Mouse (Mus musculus): ENCODE data around the gene Tenm4. TPM values are rescaled to one million over a fixed set of nuclear protein-coding genes. Genes with fewer than 3 reads are reported as not detected.

Tenm4 gene
- polyA plus RNA-seq, 1 experiment from 2014 or later = 47.1 TPM

DNA sequence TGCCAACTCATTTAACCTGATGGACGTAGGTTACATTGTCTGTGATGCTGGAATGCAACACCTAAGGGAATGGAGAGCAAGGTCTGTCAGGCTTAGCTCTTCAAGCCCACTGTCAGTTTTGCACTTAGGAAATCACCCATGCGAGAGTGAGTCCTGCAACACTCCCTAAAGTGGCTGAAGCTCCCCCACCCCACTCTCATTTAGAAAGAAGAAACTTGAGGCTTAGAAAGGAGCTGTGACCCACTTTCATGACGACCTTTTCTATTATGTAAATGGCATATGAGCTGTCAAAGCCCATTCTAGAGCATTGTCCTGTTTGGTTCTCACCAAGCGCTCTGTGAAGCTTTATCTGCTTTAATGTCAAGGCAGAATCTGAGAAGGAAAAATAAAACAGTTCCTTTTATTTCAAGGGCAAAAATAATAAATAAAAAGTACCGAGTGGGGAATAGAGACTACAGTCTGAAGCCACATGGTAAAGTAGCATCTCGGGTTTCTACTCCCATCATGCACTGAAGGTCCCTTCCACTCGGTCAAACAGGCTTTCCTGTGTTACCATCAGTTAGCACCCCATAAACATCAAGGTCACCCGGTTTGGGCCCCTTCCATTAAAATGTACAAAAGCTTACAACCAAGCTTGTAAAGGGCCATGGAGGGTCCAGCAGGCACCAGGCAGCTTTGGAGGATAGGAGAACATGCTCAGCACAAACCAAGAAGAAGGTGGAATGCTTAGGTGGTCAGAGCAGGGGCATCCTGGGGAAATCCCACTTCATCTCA lies 621.6 kb downstream of the Tenm4 start:
- H3K9ac ChIP-seq (replicated peaks) = no peak overlapping the region
- 68% methylated on average over 8 of the region's 8 CpGs for WGBS
- no peak for ATAC-seq
- no peak overlapping the region for H3K27ac ChIP-seq
- no peak overlapping the region for H3K4me3 ChIP-seq (replicated peaks)
- peaks cover 9% of the 10 kb centered on the region; the same call in 1 of the 2 replicates for H3K36me3 ChIP-seq
- H3K9me3 ChIP-seq = no peaks in the 10 kb centered on the region
- no peak overlapping the region for H3K4me2 ChIP-seq (replicated peaks)
- peaks cover 24% of the 10 kb centered on the region for H3K4me1 ChIP-seq (replicated peaks)
- H3K27me3 ChIP-seq = no peaks in the 10 kb centered on the region

DNA sequence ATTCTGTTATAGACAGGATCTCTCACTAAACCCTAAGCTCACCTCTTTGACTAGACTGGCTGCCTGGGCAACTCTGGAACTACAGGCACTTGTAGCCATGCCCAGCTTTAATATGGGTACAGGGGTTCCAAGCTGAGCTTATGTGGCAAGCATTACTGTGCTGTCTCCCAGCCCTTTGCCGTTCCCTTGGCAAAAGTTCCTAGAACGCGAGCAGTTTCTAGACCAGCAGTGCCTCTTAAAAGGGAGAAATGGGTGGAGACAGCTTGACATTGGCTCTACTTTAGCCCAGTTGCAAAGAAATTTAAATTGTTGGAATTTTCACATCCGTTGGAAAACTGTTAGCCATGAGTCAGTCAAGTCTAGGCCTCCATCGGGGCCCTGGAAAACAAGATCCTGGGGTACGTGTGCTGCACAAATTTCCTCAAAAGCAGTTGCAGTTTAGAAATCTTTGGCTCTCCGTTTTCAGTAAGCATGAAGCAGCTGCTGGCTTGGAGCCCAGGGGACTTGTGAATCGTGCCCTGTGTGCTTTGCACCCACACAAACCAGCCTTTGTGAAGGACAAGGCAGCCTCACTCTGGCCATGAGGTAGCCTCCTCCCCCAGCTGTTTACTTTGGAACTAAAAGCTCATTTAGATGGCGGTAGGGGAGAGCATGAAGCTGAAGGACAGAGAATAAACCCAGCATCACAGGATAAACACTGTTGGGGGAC lies 625.1 kb downstream of the Tenm4 start:
- no peak overlapping the region for H3K9ac ChIP-seq (replicated peaks)
- peaks cover 5% of the 10 kb centered on the region; the same call in 1 of the 2 replicates for H3K27me3 ChIP-seq
- ATAC-seq = peak; percentile 78
- peaks cover 37% of the 10 kb centered on the region for H3K4me1 ChIP-seq (replicated peaks)
- 34% methylated on average over 9 of the region's 9 CpGs for WGBS
- H3K27ac ChIP-seq = peak overlapping the region; percentile 87
- H3K4me3 ChIP-seq (replicated peaks) = no peak overlapping the region
- peak overlapping the region; percentile 35; the same call in 1 of the 2 replicates for H3K4me2 ChIP-seq (replicated peaks)
- H3K9me3 ChIP-seq = no peaks in the 10 kb centered on the region
- H3K36me3 ChIP-seq = no peaks in the 10 kb centered on the region

DNA sequence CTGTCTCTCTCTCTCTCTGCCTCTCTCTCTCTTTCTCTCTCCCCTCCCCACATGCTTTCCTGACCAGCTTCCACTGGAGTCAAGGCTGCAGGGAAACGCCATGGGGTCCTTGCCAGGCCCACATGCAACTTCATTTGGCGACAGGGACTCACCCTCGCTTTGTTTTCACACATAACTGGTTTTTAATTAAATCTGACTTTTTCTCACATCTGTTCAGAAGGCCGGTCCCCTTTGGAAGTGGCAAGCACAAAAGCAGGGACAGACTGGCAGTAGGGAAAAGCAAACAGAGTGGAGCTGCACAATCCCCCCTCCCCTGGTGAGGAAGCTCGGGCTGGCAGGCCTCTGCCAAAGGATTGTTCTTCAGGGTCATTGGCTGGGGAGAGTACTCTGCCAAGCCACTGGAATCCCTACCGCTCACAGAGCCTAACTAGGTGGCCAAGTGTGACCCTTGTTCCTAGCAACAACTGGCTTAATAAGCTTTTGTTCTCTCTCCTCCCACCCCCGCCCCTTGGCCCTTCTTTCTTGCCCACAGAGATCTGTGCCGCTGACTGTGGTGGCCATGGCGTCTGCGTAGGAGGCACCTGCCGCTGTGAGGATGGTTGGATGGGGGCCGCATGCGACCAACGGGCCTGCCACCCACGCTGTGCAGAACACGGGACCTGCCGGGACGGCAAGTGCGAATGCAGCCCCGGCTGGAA lies 625.9 kb downstream of the Tenm4 start:
- peak overlapping the region; percentile 35 for H3K4me2 ChIP-seq (replicated peaks)
- H3K27ac ChIP-seq = peak overlapping the region; percentile 87
- H3K36me3 ChIP-seq = no peaks in the 10 kb centered on the region
- peak; percentile 91 for ATAC-seq
- H3K9me3 ChIP-seq = no peaks in the 10 kb centered on the region
- no peak overlapping the region for H3K4me3 ChIP-seq (replicated peaks)
- WGBS = 23% methylated on average over 20 of the region's 20 CpGs
- H3K27me3 ChIP-seq = peaks cover 5% of the 10 kb centered on the region; the same call in 1 of the 2 replicates
- H3K9ac ChIP-seq (replicated peaks) = peak overlapping the region; percentile 21; the same call in 1 of the 2 replicates
- peaks cover 37% of the 10 kb centered on the region for H3K4me1 ChIP-seq (replicated peaks)

DNA sequence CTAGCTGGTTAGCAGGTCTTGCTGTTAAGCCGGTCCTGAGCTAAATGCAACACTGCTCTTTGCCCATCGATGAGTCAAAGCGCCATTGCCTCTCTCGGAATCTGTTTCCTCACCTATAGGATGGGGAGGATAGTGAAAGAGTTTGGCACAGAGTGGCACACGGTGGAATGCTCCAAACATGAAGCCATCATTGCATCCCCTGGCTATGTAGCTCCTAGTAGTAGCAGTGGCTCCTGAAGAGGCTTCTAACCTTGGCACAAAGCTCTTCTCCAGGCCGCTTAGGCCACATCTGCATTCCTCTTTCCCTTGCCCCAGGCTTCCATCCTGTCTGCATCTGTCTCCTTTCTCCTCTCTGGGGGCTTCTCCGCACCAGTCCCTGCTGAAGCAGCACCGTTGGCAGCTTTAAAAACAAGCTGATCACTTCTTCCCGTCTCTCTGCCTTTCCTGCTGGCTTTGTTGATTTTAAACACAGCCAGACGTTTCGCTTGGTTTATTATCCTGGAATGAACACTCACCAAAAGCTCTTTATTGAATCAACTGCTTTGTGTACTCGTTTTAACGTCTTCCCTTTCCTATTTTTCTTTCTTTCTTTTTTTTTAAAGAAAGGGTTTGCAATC lies 626.8 kb downstream of the Tenm4 start:
- Histone ChIP-seq H3K9ac (replicated peaks) (peak overlapping the region; percentile 21; the same call in 1 of the 2 replicates), H3K27ac (peak overlapping the region; percentile 87), H3K4me2 (replicated peaks) (peak overlapping the region; percentile 35; the same call in 1 of the 2 replicates), H3K36me3 (no peaks in the 10 kb centered on the region), H3K4me3 (replicated peaks) (no peak overlapping the region), H3K4me1 (replicated peaks) (peaks cover 37% of the 10 kb centered on the region), H3K9me3 (no peaks in the 10 kb centered on the region), H3K27me3 (peaks cover 5% of the 10 kb centered on the region; the same call in 1 of the 2 replicates)
- no peak for ATAC-seq
- 38% methylated on average over 13 of the region's 13 CpGs for WGBS

DNA sequence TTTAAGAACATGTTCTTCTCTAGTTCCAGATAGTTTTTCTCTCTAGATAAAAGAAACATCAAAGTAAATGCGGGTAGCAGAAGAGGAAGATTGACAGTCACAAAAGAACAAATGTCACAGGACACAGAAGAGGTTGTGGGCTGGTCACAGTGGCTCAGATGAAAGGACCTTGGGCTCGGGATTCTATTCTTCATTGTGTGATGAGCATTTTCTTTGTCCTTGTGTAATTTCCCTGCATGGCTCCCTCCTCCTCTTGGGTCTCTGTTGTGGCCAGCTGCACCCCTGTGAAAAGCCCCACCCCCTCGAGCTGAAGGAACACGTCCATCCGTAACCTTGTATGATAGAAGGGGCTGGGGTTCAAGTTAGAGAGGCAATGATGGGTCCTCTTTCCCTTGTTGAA lies 628.8 kb downstream of the Tenm4 start:
- Histone ChIP-seq H3K27me3 (peaks cover 5% of the 10 kb centered on the region; the same call in 1 of the 2 replicates), H3K9ac (replicated peaks) (no peak overlapping the region), H3K27ac (no peak overlapping the region)

DNA sequence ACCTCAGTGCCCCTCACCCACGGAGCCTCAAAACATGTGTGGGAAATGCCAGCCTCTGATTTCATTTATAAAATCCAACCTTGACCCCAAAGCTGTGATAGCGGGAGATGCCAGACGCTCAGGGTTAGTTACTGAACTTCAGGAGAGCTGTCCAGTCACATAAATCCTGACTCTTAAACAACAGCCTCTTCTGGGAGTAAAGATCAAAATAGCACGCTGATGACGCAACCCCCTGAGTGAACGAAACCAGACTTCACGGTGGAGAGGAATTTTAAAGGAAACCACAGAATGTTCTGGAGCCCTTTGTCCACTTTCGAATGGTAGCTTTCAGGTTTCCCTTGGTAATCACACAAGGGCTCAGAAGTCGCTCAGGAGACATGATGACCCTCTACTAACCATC lies 630.3 kb downstream of the Tenm4 start:
- no peak overlapping the region for H3K4me3 ChIP-seq (replicated peaks)
- H3K27ac ChIP-seq = no peak overlapping the region
- peaks cover 5% of the 10 kb centered on the region; the same call in 1 of the 2 replicates for H3K27me3 ChIP-seq
- no peaks in the 10 kb centered on the region for H3K9me3 ChIP-seq
- WGBS = 86% methylated on average over 9 of the region's 9 CpGs
- H3K4me2 ChIP-seq (replicated peaks) = no peak overlapping the region
- H3K36me3 ChIP-seq = peaks cover 7% of the 10 kb centered on the region
- ATAC-seq = no peak
- H3K9ac ChIP-seq (replicated peaks) = no peak overlapping the region
- H3K4me1 ChIP-seq (replicated peaks) = peaks cover 26% of the 10 kb centered on the region

More for the DNA sequence above, 628.8 kb downstream of the Tenm4 start:
- 24% methylated on average over 5 of the region's 5 CpGs for WGBS
- H3K4me2 ChIP-seq (replicated peaks) = no peak overlapping the region
- peaks cover 3% of the 10 kb centered on the region for H3K36me3 ChIP-seq
- ATAC-seq = no peak
- H3K4me1 ChIP-seq (replicated peaks) = peaks cover 37% of the 10 kb centered on the region
- no peak overlapping the region for H3K4me3 ChIP-seq (replicated peaks)
- no peaks in the 10 kb centered on the region for H3K9me3 ChIP-seq

DNA sequence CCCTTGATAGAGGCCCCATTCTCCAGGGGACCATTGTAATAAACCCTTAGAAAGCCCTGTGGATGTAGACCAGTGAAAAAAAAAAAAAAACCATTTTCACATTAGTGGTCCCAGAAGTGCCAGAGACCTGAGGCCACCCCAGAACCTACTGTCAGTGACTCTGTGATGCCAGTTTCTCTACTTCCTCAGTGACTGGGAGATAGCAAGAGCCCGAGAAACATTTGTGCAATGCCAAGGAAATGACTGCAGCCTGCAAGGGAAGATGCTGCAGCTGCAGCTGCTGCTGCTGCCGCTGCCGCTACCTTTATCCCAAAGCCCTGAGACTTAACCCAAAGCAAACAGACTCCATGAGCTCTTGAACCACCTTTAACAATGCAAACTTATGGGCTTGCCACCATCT lies 631.2 kb downstream of the Tenm4 start:
- Histone ChIP-seq H3K9ac (replicated peaks) (no peak overlapping the region), H3K9me3 (no peaks in the 10 kb centered on the region), H3K4me1 (replicated peaks) (peaks cover 25% of the 10 kb centered on the region), H3K36me3 (peaks cover 7% of the 10 kb centered on the region), H3K27me3 (peaks cover 5% of the 10 kb centered on the region; the same call in 1 of the 2 replicates), H3K27ac (no peak overlapping the region), H3K4me2 (replicated peaks) (no peak overlapping the region), H3K4me3 (replicated peaks) (no peak overlapping the region)
- WGBS = 80% methylated on average over 3 of the region's 3 CpGs
- ATAC-seq = no peak

DNA sequence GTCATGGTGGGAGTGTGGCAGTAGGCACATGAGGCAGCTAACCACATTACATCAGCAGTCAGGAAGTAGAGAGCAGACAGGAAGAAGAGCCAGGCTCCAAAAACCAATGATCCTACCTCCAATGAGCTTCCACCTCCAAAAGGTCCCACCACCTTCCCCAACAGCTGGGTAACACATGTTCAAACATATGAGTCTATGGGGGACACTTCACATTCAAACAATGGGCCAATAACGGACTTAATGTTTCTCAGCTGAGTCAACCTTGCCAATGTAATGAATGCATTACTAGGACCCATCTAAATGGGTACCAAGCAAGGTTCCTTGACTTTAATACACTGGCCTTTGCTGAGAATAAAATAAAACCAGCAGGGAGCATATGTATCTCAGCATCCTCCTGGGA lies 635.5 kb downstream of the Tenm4 start:
- 69% methylated on average over 1 of the region's 1 CpGs for WGBS
- no peak overlapping the region for H3K4me3 ChIP-seq (replicated peaks)
- no peak for ATAC-seq
- no peaks in the 10 kb centered on the region for H3K9me3 ChIP-seq
- no peak overlapping the region for H3K4me2 ChIP-seq (replicated peaks)
- H3K9ac ChIP-seq (replicated peaks) = no peak overlapping the region
- peaks cover 22% of the 10 kb centered on the region for H3K4me1 ChIP-seq (replicated peaks)
- peaks cover 7% of the 10 kb centered on the region for H3K36me3 ChIP-seq
- no peaks in the 10 kb centered on the region for H3K27me3 ChIP-seq
- no peak overlapping the region for H3K27ac ChIP-seq

DNA sequence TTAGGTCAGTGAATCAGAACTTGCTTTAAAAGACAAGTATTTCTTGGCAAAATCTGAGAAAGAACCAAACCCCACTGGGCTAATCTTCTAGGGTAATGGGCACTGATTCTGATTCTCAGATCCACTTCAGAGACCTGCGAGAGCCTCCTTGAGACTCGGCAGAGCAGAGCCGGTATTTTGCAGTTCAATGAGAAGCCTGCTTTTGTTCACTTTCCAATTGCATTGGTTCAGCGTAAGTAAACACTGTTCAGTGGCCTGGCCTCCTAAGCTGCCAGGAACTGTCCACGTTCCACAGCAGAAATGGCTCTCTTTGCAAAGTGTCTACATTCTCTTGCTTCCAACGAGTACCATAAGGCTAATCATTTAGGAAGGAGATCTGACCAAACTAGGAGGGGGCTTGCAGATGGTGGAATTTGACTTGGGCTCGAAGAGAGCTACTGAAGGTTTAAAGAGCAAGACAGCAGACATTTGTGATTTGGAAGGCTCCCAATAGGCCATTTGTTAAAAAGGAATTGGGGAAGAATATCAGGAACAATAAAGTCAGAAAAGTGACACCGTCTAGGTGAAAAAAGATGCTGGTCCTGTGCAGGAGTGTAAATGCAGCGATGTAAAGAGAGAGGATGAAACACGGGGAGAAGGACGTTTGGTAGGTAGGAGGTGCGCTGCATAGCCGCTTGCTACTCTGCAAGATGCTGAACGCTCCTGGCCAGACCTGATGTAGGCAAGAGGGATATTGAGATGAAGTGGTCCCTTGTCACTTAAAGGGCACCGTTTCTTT lies 636.4 kb downstream of the Tenm4 start:
- peaks cover 7% of the 10 kb centered on the region for H3K36me3 ChIP-seq
- peak overlapping the region; percentile 59 for H3K27ac ChIP-seq
- H3K4me1 ChIP-seq (replicated peaks) = peaks cover 22% of the 10 kb centered on the region
- no peaks in the 10 kb centered on the region for H3K27me3 ChIP-seq
- no peaks in the 10 kb centered on the region for H3K9me3 ChIP-seq
- 26% methylated on average over 15 of the region's 15 CpGs for WGBS
- peak; percentile 73 for ATAC-seq
- no peak overlapping the region for H3K9ac ChIP-seq (replicated peaks)
- H3K4me3 ChIP-seq (replicated peaks) = no peak overlapping the region
- no peak overlapping the region for H3K4me2 ChIP-seq (replicated peaks)

DNA sequence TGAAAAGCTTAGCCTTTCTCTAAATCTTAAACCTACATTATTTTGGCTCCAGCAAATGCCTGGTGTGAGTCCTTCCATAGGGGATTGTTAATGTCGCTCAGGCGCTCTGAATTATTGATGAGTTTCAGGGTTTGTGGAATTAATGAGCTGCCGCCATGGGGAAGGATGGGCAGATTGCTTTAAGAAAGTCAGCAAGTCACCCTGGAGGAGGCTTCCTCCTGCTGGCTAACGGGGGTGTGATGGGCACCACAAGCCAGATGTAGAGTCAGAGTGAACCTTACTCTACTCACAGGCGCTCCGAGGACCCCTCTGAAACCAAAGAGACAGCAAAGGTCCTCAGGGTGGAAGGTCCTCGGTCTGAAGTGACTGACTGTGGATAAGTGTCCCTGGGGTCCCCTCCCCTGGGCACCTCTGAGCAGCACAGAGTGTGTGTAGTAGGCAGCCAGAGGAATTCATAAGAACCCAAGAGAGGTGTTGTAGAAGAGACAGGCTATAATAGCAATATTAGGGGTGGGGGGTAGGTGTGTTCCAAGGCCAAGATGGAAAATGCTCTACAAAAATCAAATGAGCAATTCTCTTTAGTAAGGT lies 637.1 kb downstream of the Tenm4 start:
- Histone ChIP-seq H3K9me3 (no peaks in the 10 kb centered on the region), H3K4me3 (replicated peaks) (no peak overlapping the region), H3K27ac (peak overlapping the region; percentile 59), H3K4me1 (replicated peaks) (peaks cover 25% of the 10 kb centered on the region), H3K4me2 (replicated peaks) (no peak overlapping the region), H3K9ac (replicated peaks) (no peak overlapping the region), H3K36me3 (peaks cover 7% of the 10 kb centered on the region), H3K27me3 (no peaks in the 10 kb centered on the region)
- peak; percentile 72 for ATAC-seq
- 38% methylated on average over 7 of the region's 7 CpGs for WGBS

DNA sequence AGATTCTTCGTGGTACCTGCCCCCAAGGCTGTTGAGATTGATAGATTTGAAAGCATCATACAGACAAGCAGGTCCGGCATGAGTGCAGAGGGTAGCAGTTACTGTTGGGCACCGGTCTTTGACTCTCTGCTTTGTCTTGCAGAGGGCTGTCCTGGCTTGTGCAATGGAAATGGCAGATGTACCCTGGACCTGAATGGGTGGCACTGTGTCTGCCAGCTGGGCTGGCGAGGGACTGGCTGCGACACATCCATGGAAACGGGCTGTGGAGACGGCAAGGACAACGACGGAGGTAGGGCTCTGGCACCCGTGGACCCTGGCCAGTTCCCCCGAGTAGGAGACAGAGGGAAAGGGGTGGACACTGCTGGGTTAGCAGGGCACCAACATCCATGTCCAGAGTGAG lies 640.6 kb downstream of the Tenm4 start:
- ATAC-seq = no peak
- H3K4me3 ChIP-seq (replicated peaks) = no peak overlapping the region
- H3K9ac ChIP-seq (replicated peaks) = no peak overlapping the region
- H3K4me2 ChIP-seq (replicated peaks) = no peak overlapping the region
- no peaks in the 10 kb centered on the region for H3K36me3 ChIP-seq
- H3K27ac ChIP-seq = no peak overlapping the region
- WGBS = 92% methylated on average over 11 of the region's 11 CpGs
- peaks cover 33% of the 10 kb centered on the region for H3K4me1 ChIP-seq (replicated peaks)
- no peaks in the 10 kb centered on the region for H3K27me3 ChIP-seq
- no peaks in the 10 kb centered on the region for H3K9me3 ChIP-seq
